10 mouse cellular contexts compared by ENCODE assay signal in the genomic region with DNA sequence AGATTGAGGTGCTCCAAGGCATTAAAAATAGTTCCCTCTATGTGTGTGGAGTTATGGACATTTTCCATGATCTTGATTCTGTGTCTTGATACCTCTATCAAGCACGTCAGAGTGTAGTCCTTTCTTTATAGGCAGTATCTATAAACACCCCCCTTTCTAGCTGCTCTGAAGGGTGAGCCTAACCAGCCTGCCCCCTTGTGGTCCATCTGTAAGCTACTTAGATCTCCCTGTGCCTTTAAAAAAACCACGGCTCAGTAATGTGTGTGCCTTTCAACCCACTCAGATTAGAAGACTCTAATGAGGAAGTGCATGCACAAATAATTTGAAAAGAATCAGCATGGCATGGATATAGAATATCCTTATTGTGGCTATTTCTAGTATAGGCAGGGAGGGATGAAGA.
DNase-seq lines count a peak whose midpoint lies in the region; ATAC-seq and TF ChIP-seq lines count a peak whose summit lies in the region.
"Had no signal": no experiment of that assay in that cellular context is flagged by ENCODE, and none has a peak within 500 bp of the region (broad histone marks: within the 10 kb centered on the region; RNA-seq: fewer than 3 reads in every experiment).

No protein-coding gene starts in this region.

- intact Hi-C loops in left cerebral cortex, postnatal 14 days (cut with DNase I): no loop called here

- peak; percentile 55 for DNase-seq in hindbrain, embryonic 11.5 days (ENCODE audit: low spot score)
- no peak for DNase-seq in hindbrain, embryonic 10.5 days (ENCODE audit: low spot score)
- DNase-seq in 416B (ENCODE audit: low read depth): peak; percentile 50
- DNase-seq in NIH3T3 (ENCODE audit: low read depth): peak; percentile 55
- DNase-seq in lung, adult 2 months: no peak
- no peak for DNase-seq in ovary, postnatal 36 days (ENCODE audit: low spot score)
- DNase-seq in kidney, adult 11 months: no peak
- DNase-seq in left cerebral cortex, postnatal 14 days (ENCODE audit: low spot score in 2 of 2): no peak
- DNase-seq: heart, postnatal 4 days had no signal

- no peak overlapping the region for H3K4me2 ChIP-seq in hindbrain, embryonic 11.5 days (replicated peaks; ENCODE audit: low read depth, low read length)
- H3K4me2 ChIP-seq: limb, embryonic 13.5 days had no signal

- H3K4me1 ChIP-seq in hindbrain, embryonic 11.5 days (replicated peaks; ENCODE audit: control insufficient read depth, insufficient read depth, low read length): no peaks in the 10 kb centered on the region
- no peaks in the 10 kb centered on the region for H3K4me1 ChIP-seq in hindbrain, embryonic 10.5 days (replicated peaks)
- no peaks in the 10 kb centered on the region for H3K4me1 ChIP-seq in lung, adult 2 months (ENCODE audit: control insufficient read depth, insufficient read depth, low read length)
- H3K4me1 ChIP-seq: limb, embryonic 13.5 days had no signal

- no peaks in the 10 kb centered on the region for H3K9me3 ChIP-seq in hindbrain, embryonic 11.5 days (ENCODE audit: control insufficient read depth, low read length)
- H3K9me3 ChIP-seq in hindbrain, embryonic 10.5 days: no peaks in the 10 kb centered on the region
- H3K9me3 ChIP-seq: limb, embryonic 13.5 days had no signal

- no peak for TF ChIP-seq POLR2A in lung, adult 2 months (IDR thresholded peaks at IDR 0.05; ENCODE audit: borderline replicate concordance, extremely low read depth, low read depth, low read length)

- peak; percentile 33; the same call in 1 of the 2 replicates for ATAC-seq in hindbrain, embryonic 11.5 days (ENCODE audit: low FRiP score)

- no peak overlapping the region for H3K4me3 ChIP-seq in hindbrain, embryonic 11.5 days (ENCODE audit: low read depth, low read length)
- H3K4me3 ChIP-seq in hindbrain, embryonic 10.5 days: no peak overlapping the region
- H3K4me3 ChIP-seq in lung, adult 2 months (replicated peaks; ENCODE audit: extremely low read depth, low read depth, low read length): no peak overlapping the region
- H3K4me3 ChIP-seq: limb, embryonic 13.5 days had no signal

- no peak overlapping the region for H3K27ac ChIP-seq in hindbrain, embryonic 11.5 days (ENCODE audit: low read depth, low read length)
- no peak overlapping the region for H3K27ac ChIP-seq in hindbrain, embryonic 10.5 days
- H3K27ac ChIP-seq: limb, embryonic 13.5 days had no signal

- H3K27me3 ChIP-seq in hindbrain, embryonic 11.5 days (ENCODE audit: control insufficient read depth, insufficient read depth, low read length): no peaks in the 10 kb centered on the region
- no peaks in the 10 kb centered on the region for H3K27me3 ChIP-seq in hindbrain, embryonic 10.5 days (ENCODE audit: insufficient read depth, poor library complexity, severe bottlenecking)
- H3K27me3 ChIP-seq: limb, embryonic 13.5 days had no signal

- H3K36me3 ChIP-seq in hindbrain, embryonic 11.5 days (ENCODE audit: control insufficient read depth, insufficient read depth, low read length): no peaks in the 10 kb centered on the region
- no peaks in the 10 kb centered on the region for H3K36me3 ChIP-seq in hindbrain, embryonic 10.5 days
- H3K36me3 ChIP-seq: limb, embryonic 13.5 days had no signal

- 47% methylated on average over 2 of the region's 2 CpGs for WGBS in hindbrain, embryonic 11.5 days
- 49% methylated on average over 2 of the region's 2 CpGs for WGBS in hindbrain, embryonic 10.5 days
- 22% methylated on average over 2 of the region's 2 CpGs for WGBS in lung, adult 2 months

- no peak overlapping the region for H3K9ac ChIP-seq in hindbrain, embryonic 11.5 days (ENCODE audit: low read depth, low read length)
- H3K9ac ChIP-seq: limb, embryonic 13.5 days had no signal

- peak; percentile 35 for TF ChIP-seq CTCF in lung, adult 2 months (IDR thresholded peaks at IDR 0.05; ENCODE audit: insufficient read depth, low read length)

Comparison
In these comparisons a context has a peak if more than half of its experiments do, and no peak if none do; other contexts are left out.
1. DNase-seq: peak in hindbrain, embryonic 11.5 days (single experiment), 416B (single experiment) and NIH3T3 (single experiment); none in hindbrain, embryonic 10.5 days (single experiment), lung, adult 2 months (single experiment), ovary, postnatal 36 days (single experiment), kidney, adult 11 months (single experiment) and left cerebral cortex, postnatal 14 days (0 of 2).